Mouse (Mus musculus) neural tube, embryonic 10.5 days (tissue): ENCODE results near the gene Amdhd1.

Experiments
- DNase-seq: peaks from one replicate; pipeline ENCODE4 v3.0.0-alpha.2; 2017; ENCODE audit warnings: low spot score; ENCODE audit errors: extremely low spot score

Gene Amdhd1

GRCm38 (mm10) chr10:93540431-93541210 lies 788 bp upstream of the Amdhd1 start, which contains the start of gene Ccdc38:
Gene Ccdc38 (plus strand): TSS chr10:93540632.
- no peak for DNase-seq

- no peak for DNase-seq
Observed at GRCm38 (mm10) chr10:93538818-93539217, 1.0 kb downstream of the Amdhd1 start.

- DNase-seq = no peak
Observed at GRCm38 (mm10) chr10:93538287-93538686, 1.5 kb downstream of the Amdhd1 start.

GRCm38 (mm10) chr10:93525329-93525728 lies 14.5 kb downstream of the Amdhd1 start:
- DNase-seq = no peak

GRCm38 (mm10) chr10:93520994-93521393 lies 18.8 kb downstream of the Amdhd1 start:
- no peak for DNase-seq

GRCm38 (mm10) chr10:93519756-93520155 lies 20.1 kb downstream of the Amdhd1 start:
- DNase-seq = no peak

- DNase-seq = no peak
Observed at GRCm38 (mm10) chr10:93519159-93519558, 20.7 kb downstream of the Amdhd1 start.

GRCm38 (mm10) chr10:93518620-93519019 lies 21.2 kb downstream of the Amdhd1 start:
- no peak for DNase-seq

GRCm38 (mm10) chr10:93518186-93518585 lies 21.6 kb downstream of the Amdhd1 start:
- no peak for DNase-seq

GRCm38 (mm10) chr10:93517754-93518153 lies 22.1 kb downstream of the Amdhd1 start:
- no peak for DNase-seq

- no peak for DNase-seq
Observed at GRCm38 (mm10) chr10:93515927-93516326, 23.9 kb downstream of the Amdhd1 start.

GRCm38 (mm10) chr10:93515419-93515818 lies 24.4 kb downstream of the Amdhd1 start:
- no peak for DNase-seq

GRCm38 (mm10) chr10:93509532-93510153 lies 30.2 kb downstream of the Amdhd1 start:
- no peak for DNase-seq

GRCm38 (mm10) chr10:93508383-93508970 lies 31.4 kb downstream of the Amdhd1 start:
- no peak for DNase-seq

GRCm38 (mm10) chr10:93501346-93501745 lies 38.5 kb downstream of the Amdhd1 start:
- DNase-seq = no peak

GRCm38 (mm10) chr10:93500864-93501263 lies 39.0 kb downstream of the Amdhd1 start:
- DNase-seq = no peak

- DNase-seq = no peak
Observed at GRCm38 (mm10) chr10:93490451-93490850, 49.4 kb downstream of the Amdhd1 start.

GRCm38 (mm10) chr10:93488828-93489226 lies 51.0 kb downstream of the Amdhd1 start:
- DNase-seq = no peak

GRCm38 (mm10) chr10:93488066-93488827 lies 51.6 kb downstream of the Amdhd1 start, which contains the start of gene Hal:
Gene Hal (plus strand): TSS chr10:93488768.
- DNase-seq = no peak

- DNase-seq = no peak
Observed at GRCm38 (mm10) chr10:93486622-93487021, 53.2 kb downstream of the Amdhd1 start.

- DNase-seq = peak; percentile 29
Observed at GRCm38 (mm10) chr10:93485055-93485691, 54.7 kb downstream of the Amdhd1 start.
